Mouse (Mus musculus) ZHBTc4 (cell line): ENCODE data around the gene BC025920.
A peak's percentile ranks its signal among the peaks of the same experiment; 100 is the strongest.

Experiments used
- DNase-seq: peaks from one replicate; pipeline ENCODE4 v3.0.0-alpha.2; 2011; ENCODE audit warnings: low read depth, low spot score

BC025920 gene

DNA sequence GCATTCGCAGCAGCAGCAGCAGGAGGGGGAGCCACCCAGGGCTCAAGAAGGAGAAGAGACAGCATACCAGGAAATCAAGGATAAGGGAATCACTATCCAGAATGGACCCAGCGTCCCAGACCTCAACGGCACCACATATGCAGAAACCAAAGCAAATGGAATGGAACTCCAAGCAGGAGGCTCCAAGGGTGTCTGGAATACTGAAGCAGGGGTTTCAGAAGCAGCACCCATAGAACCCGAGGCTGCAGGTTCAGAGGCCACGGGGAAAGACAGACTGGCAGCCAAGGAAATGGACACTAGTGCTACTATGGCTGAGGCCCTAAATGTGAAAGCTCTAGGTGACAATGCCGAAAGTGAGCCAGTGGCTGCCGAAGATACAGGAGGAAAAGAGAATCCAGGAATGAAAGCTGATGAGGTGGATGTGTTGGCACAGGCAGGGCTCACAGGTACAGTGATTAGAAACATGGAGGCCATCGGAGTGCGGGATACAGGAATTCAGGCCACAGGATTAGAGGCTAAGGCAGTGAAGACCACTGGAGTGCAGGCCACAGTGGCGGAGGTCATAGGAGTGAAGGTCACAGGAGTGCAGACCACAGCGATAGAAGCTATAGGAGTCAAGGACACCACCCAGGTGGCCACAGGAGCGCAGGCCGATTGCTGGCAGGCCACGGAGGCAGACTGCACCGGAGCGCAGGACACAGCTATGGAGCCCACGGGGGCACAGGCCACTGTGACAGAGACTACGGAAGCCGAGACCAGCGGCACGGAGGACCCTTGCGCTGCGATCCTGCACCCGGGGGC, 36.8 kb downstream of the BC025920 start:
- DNase-seq: no peak

DNA sequence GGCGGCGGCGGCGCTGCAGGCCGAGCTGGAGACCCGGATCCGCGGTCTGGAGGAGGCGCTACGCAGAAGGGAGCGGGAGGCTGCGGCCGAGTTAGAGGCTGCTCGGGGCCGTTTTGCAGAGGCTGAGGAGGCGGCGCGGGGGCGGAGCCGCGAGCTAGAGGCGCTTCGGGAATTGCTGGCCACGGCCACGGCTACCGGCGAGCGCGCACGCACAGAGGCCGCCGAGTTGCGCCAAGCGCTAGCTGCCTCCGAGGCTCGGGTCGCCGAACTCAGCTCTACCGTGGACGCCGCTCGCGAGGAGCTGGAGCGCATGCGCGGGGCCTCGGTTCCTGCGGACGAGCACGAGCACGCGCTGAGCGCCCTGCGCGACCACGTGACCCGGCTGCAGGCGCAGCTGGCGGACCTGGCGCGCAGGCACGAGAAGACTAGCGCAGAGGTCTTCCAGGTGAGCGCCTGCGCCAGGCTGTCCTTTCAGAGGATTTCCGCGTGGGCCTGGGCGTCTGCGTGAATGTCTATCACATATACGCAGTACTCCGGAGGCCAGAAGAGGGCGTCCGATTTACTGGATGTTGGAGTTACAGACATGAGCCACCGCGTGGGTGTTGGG, 37.5 kb downstream of the BC025920 start:
- peak; percentile 98 for DNase-seq

DNA sequence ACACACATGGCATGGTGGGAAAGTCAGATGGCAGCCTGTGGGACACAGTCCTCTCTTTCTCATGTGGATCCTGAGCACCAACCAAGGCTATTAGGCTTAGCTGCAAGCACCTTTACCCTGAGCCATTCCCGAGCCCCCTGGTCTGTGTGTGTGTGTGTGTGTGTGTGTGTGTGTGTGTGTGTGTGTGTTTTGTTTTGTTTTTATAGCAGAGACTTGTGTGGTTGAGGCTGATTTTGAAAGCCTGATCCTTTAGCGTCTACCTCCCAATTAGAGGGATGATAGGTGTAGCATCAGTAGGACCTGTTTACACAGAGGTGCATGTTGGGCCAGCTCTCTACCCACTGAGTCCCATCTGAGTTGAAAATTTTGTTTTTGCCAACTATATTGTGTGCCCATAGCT, 38.1 kb downstream of the BC025920 start:
- no peak for DNase-seq

DNA sequence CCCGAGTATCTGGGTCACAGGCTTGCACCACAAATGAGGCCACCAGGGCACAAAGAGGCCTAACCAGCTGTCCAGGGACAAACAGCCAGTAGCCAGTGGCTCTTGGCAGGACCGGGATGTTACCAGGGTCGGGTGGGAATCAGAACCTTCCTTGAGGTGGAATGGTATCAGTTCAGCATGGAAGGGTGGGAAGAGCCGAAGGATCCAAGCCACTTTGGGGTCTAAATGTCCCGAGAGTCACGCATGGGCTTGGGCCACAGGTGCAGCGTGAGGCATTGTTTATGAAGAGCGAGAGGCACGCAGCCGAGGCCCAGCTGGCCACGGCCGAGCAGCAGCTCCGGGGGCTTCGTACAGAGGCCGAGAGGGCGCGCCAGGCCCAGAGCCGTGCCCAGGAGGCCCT, 38.6 kb downstream of the BC025920 start:
- no peak for DNase-seq

DNA sequence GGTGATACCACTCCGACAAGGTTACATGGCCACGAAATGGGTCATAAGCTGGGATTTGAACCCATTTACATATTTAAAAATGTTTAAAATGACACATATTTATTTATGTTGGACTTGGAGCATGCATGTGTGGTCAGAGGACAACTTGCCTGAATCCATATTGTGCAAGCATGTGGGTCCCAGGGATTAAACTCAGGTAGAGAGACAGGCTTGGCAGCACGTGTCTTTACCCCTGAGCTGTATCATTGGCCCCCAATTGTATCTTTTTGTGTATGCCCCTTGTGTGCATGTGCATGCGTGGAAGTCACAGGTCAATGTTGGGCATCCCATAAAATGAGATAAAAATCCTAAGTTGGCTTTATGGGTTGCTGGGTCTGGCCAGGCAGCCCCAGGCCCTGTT, 39.3 kb downstream of the BC025920 start:
- DNase-seq: no peak

DNA sequence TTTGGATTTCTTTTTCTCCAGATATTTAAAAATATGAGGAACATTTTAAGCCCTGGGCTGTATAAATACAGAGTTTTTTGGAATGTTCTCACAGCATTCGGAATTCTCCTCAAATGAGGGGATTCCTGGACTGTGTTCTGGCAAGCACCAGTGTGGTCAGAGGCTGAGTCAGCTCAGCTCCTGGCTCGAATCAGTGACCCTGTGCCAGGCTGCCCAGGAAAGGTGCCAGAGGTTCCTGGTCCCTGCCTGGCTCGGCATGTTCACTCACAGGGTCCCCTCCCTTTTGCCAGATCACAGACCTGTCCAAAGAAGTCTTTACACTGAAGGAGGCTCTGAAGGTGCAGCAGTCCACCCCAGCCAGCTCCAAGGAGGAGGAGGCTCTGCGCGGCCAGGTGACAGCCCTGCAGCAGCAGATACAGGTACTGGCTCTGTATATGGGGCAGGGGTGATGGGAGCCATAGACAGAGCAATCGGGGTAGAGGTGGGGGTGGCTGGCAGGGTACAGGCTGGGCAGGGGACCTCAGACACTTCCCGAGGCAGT, 40.0 kb downstream of the BC025920 start:
- DNase-seq: no peak

DNA sequence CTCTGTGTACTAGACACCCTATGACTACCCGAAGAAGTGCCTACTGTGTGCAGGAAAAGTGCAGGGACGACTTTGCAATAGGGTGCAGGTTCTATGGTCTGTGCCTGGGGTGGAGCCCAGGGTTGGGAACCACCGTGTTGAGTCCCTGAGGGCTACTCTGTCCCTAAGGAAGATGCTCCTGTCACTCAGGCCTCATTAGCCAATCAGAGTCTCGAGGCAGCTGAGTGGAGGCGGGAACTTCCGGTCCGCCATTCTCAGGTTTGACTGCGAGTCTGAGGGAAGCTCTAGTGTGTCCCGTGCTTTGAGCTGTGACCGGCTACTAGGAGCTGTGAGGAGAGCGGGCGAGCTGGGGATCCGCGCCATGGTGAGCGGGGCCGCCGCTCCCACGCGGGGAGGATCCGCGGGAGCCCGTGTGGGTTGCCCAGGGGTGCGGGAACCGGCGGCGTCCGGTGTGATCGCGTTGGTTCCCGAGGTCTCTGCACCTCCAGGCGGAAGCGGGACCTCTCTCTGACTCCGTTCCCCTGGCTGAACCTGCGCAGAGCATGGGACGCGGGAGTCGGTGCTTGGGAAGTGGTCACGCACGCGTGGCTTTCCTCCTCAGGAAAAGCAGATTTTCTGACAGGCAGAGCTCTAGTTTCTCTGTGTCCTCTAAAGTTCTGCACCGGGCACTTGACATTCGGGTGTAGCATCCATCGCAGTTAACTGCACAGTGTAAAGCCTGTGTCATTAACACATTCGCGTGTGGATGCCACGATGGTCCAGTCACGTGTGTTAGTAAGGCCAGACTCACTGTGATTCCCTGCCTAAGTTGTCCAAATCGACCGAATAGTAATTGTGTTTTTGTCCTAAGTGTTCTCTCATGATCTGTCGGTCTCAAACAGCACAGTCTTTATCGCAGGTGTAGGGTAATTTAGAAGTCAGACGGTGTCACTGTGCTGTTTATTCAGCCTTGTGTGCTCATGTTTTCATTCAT, 43.0 kb downstream of the BC025920 start, which contains the start of gene Gm10778:
Gene Gm10778 (plus strand): TSS at position 257 of the 973 bp plus-strand sequence.
- DNase-seq: peak; percentile 96

DNA sequence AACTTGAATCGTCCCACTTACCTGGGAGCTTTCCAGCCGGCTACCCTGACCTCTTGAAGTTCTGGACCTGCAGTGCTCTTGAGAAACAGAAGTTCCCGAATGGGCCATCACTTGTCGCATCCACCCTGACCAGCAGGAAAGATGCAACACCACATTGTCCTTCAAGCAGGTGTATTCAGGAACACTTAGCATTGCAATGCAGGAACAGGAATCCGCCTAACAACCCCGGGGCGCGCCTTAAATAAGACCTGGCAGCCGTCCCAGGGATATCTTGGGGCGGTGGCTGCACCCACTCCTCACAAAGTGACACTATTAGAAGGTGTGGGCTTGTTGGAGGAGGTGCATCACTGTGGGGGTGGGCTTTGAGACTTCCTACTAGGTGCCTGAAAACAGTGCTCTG, 49.1 kb downstream of the BC025920 start:
- peak; percentile 92 for DNase-seq

DNA sequence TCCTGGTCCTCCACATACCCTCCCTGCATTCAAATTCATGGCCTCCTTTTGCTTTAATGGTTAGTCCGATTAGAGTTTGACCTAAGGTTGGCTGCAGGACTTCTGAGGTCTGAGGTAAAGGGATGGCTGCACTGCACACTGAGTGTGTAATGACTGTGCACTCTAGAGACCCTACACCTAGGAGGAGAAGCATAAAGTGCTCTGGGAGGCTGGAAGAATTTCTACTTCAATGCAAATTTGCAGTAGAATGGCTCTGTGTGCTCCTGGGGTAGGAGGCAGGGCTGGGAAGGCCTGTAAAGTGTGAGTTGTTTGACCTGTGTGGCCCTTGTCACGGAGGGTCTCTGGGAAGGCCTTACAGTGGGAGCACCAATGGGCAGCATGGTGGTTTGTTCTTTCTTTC, 50.1 kb downstream of the BC025920 start:
- peak; percentile 37 for DNase-seq
